Mouse (Mus musculus) right cerebral cortex, postnatal 10 days (tissue): Measurements from ENCODE around the gene Slc9a3r2.

ENCODE experiments used
- DNase-seq, 2 experiments: peaks; one replicate each; pipeline ENCODE4 v3.0.0; 2021; ENCODE audit warnings: low spot score in 2 of 2

Gene Slc9a3r2

GRCm38 (mm10) chr17:24593992-24594890, 55.9 kb downstream of the Slc9a3r2 start:
- DNase-seq, result no peak

GRCm38 (mm10) chr17:24593248-24593647, 56.9 kb downstream of the Slc9a3r2 start:
- no peak for DNase-seq

GRCm38 (mm10) chr17:24591695-24592094, 58.4 kb downstream of the Slc9a3r2 start:
- DNase-seq, result no peak

GRCm38 (mm10) chr17:24590943-24591342, 59.2 kb downstream of the Slc9a3r2 start:
- DNase-seq, result no peak
